Mouse (Mus musculus): Measurements from ENCODE around the gene Spock2. TPM values are rescaled to one million over a fixed set of nuclear protein-coding genes. Genes with fewer than 3 reads are reported as not detected.

Gene Spock2
- polyA plus RNA-seq, 1 experiment from 2014 or later: 8.6 TPM

DNA sequence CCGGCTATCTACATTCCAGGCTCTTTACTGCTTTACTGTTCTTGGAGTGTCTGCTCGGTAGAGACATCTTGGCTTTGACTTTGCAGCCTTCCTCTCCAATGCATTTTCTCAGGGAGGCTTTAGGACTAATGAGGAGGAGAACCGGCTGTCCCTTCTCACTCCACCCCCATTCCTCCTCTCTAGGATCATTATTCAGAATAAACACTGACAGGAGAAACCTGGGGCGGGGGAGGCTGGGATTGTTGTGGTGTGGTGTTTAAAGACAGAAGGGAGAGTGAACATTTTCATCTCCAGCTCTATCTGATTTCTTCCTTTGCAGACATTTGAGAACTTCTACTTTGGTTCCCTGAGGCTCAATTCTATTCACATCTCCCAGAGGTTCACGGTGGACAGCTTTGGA, 8.2 kb upstream of the Spock2 start:
- Histone ChIP-seq H3K4me1 (ENCODE audit: control insufficient read depth, insufficient read depth, low read length) (no peaks in the 10 kb centered on the region), H3K4me3 (ENCODE audit: low read length) (no peak overlapping the region), H3K9me3 (replicated peaks; ENCODE audit: control insufficient read depth, low read length) (0 out of 2 replicates have a peak, but pooled peaks cover 3% of the 10 kb centered on the region), H3K9ac (ENCODE audit: low read length) (no peak overlapping the region), H3K4me2 (ENCODE audit: low read depth, low read length) (no peak overlapping the region), H3K27ac (ENCODE audit: low read length) (no peak overlapping the region), H3K27me3 (ENCODE audit: control insufficient read depth, insufficient read depth, low read length) (no peaks in the 10 kb centered on the region), H3K36me3 (ENCODE audit: control insufficient read depth, insufficient read depth) (peaks cover 9% of the 10 kb centered on the region; the same call in 1 of the 2 replicates)
- no peak for ATAC-seq (replicated peaks; ENCODE audit: extremely low read depth, insufficient read depth, low FRiP score)
- 86% methylated on average over 5 of the region's 5 CpGs for WGBS

DNA sequence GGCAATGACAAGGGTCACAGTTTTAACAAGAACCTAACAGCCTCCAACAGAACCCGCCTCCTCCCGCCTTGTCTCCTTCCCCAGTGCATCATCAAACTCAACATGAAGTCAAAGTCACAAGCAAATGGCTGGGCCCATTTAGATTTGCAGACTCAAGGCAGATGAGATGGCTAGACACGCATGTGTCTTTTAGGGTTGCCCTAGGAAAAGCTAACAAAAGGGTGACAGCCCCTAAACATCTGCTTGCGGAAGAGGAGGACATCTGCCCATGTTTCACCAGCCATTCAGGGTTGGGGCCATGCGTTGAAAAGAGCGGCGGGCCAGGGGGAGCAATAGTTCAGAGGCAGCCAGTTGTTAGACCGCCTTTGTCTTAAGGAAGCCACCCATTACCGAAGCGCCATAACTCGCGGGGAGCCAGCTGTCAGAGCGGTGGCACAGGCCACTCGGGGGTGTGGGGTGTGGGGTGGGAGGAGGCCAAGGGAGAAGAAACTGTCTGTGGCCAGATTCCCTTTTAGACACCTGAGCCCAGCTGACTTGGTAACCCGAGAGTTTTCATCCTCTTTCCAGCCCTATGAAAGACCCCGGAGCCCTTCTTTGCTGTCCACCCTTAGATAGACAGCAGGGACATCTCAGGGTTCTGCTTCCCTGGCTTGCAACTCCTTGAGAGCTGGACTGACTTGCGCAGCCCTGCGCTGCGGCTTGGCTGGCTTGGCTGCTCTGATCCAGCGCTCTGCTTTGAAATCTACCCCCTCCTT, 451 bp upstream of the Spock2 start:
- Histone ChIP-seq H3K4me1 (ENCODE audit: control insufficient read depth, insufficient read depth, low read length) (peaks cover 12% of the 10 kb centered on the region), H3K27me3 (ENCODE audit: control insufficient read depth, insufficient read depth, low read length) (peaks cover 53% of the 10 kb centered on the region), H3K4me3 (ENCODE audit: low read length) (peak overlapping the region; percentile 66; the same call in 1 of the 2 replicates), H3K9me3 (replicated peaks; ENCODE audit: control insufficient read depth, low read length) (0 out of 2 replicates have a peak, but pooled peaks cover 3% of the 10 kb centered on the region), H3K36me3 (ENCODE audit: control insufficient read depth, insufficient read depth) (peaks cover 4% of the 10 kb centered on the region; the same call in 1 of the 2 replicates), H3K9ac (ENCODE audit: low read length) (no peak overlapping the region), H3K27ac (ENCODE audit: low read length) (no peak overlapping the region), H3K4me2 (ENCODE audit: low read depth, low read length) (peak overlapping the region; percentile 98)
- ATAC-seq (replicated peaks; ENCODE audit: extremely low read depth, insufficient read depth, low FRiP score): peak; percentile 15; the same call in 1 of the 2 replicates
- 28% methylated on average over 20 of the region's 20 CpGs for WGBS

DNA sequence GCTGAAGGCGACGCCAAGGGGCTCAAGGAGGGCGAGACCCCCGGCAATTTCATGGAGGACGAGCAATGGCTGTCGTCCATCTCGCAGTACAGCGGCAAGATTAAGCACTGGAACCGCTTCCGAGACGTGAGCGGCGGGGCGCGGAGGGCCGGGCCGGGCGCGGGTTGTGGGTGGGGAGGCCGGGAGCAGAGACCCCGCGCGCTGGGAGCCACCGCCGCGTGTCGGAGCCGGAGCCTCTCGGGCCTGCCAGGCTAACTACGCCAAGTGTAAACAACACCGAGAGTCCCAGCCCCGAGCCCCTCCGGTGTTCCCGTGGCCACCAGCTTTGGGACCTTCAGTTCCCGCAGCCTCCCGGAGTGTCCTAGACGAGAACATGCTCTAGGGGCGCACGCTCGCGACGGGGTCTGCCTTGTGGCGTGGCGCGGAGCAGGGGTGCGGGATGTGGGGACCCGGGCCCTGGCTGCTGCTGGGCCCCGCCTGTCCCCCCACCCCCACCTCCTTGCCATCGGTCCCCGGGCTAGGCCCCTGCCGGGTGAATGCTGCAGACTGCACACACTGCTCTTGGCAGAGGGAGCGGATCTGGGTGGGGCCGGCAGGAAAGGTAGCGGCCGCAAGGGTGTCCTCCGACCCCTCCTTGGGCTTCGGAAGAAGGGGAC, 640 bp downstream of the Spock2 start:
- Histone ChIP-seq H3K4me2 (ENCODE audit: low read depth, low read length) (peak overlapping the region; percentile 98), H3K4me3 (ENCODE audit: low read length) (peak overlapping the region; percentile 66), H3K9me3 (replicated peaks; ENCODE audit: control insufficient read depth, low read length) (no peaks in the 10 kb centered on the region), H3K36me3 (ENCODE audit: control insufficient read depth, insufficient read depth) (no peaks in the 10 kb centered on the region), H3K27me3 (ENCODE audit: control insufficient read depth, insufficient read depth, low read length) (peaks cover 59% of the 10 kb centered on the region), H3K27ac (ENCODE audit: low read length) (0 out of 2 replicates have a peak overlapping the region, but pooled peaks have one; percentile 9), H3K4me1 (ENCODE audit: control insufficient read depth, insufficient read depth, low read length) (peaks cover 12% of the 10 kb centered on the region), H3K9ac (ENCODE audit: low read length) (peak overlapping the region; percentile 71)
- ATAC-seq (replicated peaks; ENCODE audit: extremely low read depth, insufficient read depth, low FRiP score): peak; percentile 40
- under 1% methylated on average over 57 of the region's 57 CpGs for WGBS

DNA sequence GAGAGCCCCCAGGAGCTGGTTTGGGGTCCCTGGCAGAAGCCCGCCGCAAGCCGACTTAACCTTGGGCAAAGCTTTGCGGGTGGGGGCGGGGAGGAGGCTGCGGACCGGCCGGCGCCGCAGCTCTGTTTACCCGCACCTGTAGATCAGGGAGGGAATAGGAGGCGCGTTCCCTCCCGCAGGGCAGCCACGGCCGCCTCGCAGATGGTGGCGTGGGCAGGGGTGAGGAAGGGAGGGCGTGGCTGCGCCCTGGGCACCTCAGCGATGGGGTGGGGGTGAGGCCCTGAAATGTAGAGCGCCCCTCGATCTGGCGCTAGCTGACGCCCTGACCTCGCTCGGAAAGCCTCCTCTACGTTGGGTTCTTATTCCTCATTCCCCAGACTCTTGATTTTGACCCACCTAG, 1.4 kb downstream of the Spock2 start:
- peak overlapping the region; percentile 71 for H3K9ac ChIP-seq (ENCODE audit: low read length)
- peak overlapping the region; percentile 66 for H3K4me3 ChIP-seq (ENCODE audit: low read length)
- peak overlapping the region; percentile 98 for H3K4me2 ChIP-seq (ENCODE audit: low read depth, low read length)
- H3K27me3 ChIP-seq (ENCODE audit: control insufficient read depth, insufficient read depth, low read length): peaks cover 62% of the 10 kb centered on the region
- no peaks in the 10 kb centered on the region for H3K36me3 ChIP-seq (ENCODE audit: control insufficient read depth, insufficient read depth)
- no peak overlapping the region for H3K27ac ChIP-seq (ENCODE audit: low read length)
- H3K9me3 ChIP-seq (replicated peaks; ENCODE audit: control insufficient read depth, low read length): no peaks in the 10 kb centered on the region
- no peak for ATAC-seq (replicated peaks; ENCODE audit: extremely low read depth, insufficient read depth, low FRiP score)
- H3K4me1 ChIP-seq (ENCODE audit: control insufficient read depth, insufficient read depth, low read length): peaks cover 12% of the 10 kb centered on the region
- 2% methylated on average over 25 of the region's 28 CpGs for WGBS

DNA sequence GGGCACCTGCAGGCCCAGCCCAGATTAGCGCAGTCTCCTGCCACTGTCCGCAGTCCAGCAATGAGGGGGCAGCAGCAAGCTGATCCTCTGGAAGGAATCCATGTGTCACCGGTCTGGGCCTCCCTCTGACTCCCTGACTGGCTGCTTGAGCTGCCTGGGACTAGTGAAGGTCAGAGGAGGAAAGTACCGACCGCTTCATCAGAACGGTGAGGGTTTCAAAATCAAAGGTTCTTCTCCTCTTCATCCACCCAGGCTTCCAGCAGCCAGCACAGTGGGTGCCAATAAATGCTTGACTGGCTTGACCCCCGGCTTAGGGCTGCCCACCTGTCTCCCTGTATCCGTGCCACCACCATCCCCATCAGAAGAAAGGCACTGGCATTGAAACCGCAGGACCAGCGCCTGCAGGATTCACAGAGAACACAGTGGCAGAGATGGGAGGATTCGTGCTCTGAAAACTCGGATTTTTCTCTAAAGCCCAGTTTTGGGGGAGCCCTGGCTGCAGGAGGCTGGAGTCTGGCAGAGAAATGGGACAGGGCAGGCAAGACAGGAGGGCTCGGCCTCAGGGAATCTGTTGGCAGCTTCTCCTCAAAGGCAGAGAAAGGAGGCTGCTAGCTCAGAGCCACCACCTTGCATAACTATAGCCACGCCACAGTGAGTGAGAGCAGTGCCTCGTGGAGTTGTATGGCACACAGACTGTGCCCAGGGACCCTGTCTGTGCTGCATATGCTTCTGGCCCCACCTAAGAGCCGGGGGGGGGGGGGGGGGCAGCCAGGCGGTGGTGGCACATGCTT, 2.5 kb downstream of the Spock2 start:
- Histone ChIP-seq H3K36me3 (ENCODE audit: control insufficient read depth, insufficient read depth) (no peaks in the 10 kb centered on the region), H3K4me3 (ENCODE audit: low read length) (no peak overlapping the region), H3K27ac (ENCODE audit: low read length) (no peak overlapping the region), H3K9me3 (replicated peaks; ENCODE audit: control insufficient read depth, low read length) (no peaks in the 10 kb centered on the region), H3K9ac (ENCODE audit: low read length) (no peak overlapping the region), H3K4me2 (ENCODE audit: low read depth, low read length) (no peak overlapping the region; the same call in 1 of the 2 replicates), H3K27me3 (ENCODE audit: control insufficient read depth, insufficient read depth, low read length) (peaks cover 64% of the 10 kb centered on the region), H3K4me1 (ENCODE audit: control insufficient read depth, insufficient read depth, low read length) (peaks cover 12% of the 10 kb centered on the region)
- WGBS: 52% methylated on average over 15 of the region's 17 CpGs
- ATAC-seq (replicated peaks; ENCODE audit: extremely low read depth, insufficient read depth, low FRiP score): no peak

DNA sequence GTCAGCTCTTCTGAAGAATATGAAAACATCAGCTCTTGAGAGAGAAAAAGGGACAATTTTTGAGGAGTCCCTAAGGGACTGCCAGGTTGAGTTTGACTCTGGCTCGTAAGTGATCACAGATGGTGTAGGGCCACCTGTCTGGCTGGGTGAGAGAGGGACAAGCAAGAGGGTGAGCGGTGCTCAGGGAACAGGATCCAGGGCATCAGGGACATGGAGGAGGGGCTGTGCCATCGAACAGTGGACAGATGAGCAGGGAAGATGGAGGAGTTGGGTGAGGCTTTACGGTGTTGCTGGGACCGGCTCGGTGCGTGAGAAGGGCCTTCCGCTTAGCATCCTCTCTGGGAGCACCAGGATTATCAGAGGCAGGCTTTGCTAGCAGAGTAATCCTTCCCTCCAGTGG, 3.3 kb downstream of the Spock2 start:
- WGBS: 76% methylated on average over 8 of the region's 8 CpGs
- H3K4me3 ChIP-seq (ENCODE audit: low read length): no peak overlapping the region
- no peaks in the 10 kb centered on the region for H3K9me3 ChIP-seq (replicated peaks; ENCODE audit: control insufficient read depth, low read length)
- peaks cover 66% of the 10 kb centered on the region for H3K27me3 ChIP-seq (ENCODE audit: control insufficient read depth, insufficient read depth, low read length)
- no peak for ATAC-seq (replicated peaks; ENCODE audit: extremely low read depth, insufficient read depth, low FRiP score)
- peaks cover 12% of the 10 kb centered on the region for H3K4me1 ChIP-seq (ENCODE audit: control insufficient read depth, insufficient read depth, low read length)
- H3K27ac ChIP-seq (ENCODE audit: low read length): no peak overlapping the region
- no peaks in the 10 kb centered on the region for H3K36me3 ChIP-seq (ENCODE audit: control insufficient read depth, insufficient read depth)
- no peak overlapping the region for H3K9ac ChIP-seq (ENCODE audit: low read length)
- H3K4me2 ChIP-seq (ENCODE audit: low read depth, low read length): no peak overlapping the region

DNA sequence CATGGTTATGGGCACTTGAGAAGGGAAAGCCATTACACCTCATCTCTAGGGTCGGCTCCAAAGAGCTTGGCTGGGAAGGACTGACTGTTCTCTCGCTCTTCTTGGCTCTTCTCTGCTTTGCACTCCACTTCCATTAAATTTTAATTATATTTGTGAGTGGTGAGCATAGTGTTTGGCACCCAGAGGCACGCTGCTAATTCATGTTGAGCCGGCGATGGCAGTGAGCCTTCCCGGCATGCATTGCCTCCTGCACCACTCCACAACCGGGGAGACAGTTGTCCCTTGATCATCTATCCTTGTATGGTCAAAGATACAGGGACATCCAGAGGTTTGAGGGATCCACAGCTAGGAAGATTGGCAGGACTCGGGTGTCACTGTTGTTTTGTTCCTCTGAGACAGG, 4.0 kb downstream of the Spock2 start:
- 83% methylated on average over 8 of the region's 8 CpGs for WGBS

DNA sequence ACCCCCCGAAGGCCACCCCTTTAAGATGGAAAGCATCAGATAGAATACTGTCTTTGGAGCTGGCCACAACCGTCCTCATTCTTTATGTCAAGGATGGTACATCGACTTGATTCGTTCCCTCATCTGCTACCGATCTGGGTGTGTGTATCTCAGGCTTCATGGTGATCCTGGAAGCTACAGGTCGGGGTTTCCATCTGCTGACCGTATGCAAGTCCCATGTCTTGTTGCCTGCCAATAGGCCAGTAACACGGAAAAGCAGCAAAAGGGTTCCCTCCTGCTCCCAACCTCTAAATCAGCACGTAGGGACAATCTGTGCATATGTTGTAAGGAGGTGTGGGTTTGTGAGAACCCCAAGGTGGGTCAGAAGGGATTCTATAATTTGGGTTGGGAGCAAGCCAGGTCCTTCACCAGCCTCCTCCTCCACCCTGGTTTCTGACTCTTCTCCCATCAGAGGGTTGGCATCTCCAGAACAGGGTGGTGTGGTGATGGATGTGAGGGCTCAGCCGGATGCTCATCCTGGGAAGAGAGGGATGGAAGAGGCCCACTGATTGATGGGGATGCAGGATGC, 5.0 kb downstream of the Spock2 start:
- no peaks in the 10 kb centered on the region for H3K9me3 ChIP-seq (replicated peaks; ENCODE audit: control insufficient read depth, low read length)
- no peak overlapping the region for H3K4me3 ChIP-seq (ENCODE audit: low read length)
- H3K4me2 ChIP-seq (ENCODE audit: low read depth, low read length): no peak overlapping the region
- H3K4me1 ChIP-seq (ENCODE audit: control insufficient read depth, insufficient read depth, low read length): peaks cover 8% of the 10 kb centered on the region; the same call in 1 of the 2 replicates
- no peak overlapping the region for H3K9ac ChIP-seq (ENCODE audit: low read length)
- no peak overlapping the region for H3K27ac ChIP-seq (ENCODE audit: low read length)
- no peak for ATAC-seq (replicated peaks; ENCODE audit: extremely low read depth, insufficient read depth, low FRiP score)
- H3K36me3 ChIP-seq (ENCODE audit: control insufficient read depth, insufficient read depth): no peaks in the 10 kb centered on the region
- WGBS: 82% methylated on average over 10 of the region's 10 CpGs
- H3K27me3 ChIP-seq (ENCODE audit: control insufficient read depth, insufficient read depth, low read length): peaks cover 56% of the 10 kb centered on the region

More for the DNA sequence above, 4.0 kb downstream of the Spock2 start:
- Histone ChIP-seq H3K4me3 (ENCODE audit: low read length) (no peak overlapping the region), H3K36me3 (ENCODE audit: control insufficient read depth, insufficient read depth) (no peaks in the 10 kb centered on the region), H3K9me3 (replicated peaks; ENCODE audit: control insufficient read depth, low read length) (no peaks in the 10 kb centered on the region), H3K27me3 (ENCODE audit: control insufficient read depth, insufficient read depth, low read length) (peaks cover 63% of the 10 kb centered on the region), H3K4me1 (ENCODE audit: control insufficient read depth, insufficient read depth, low read length) (peaks cover 12% of the 10 kb centered on the region), H3K4me2 (ENCODE audit: low read depth, low read length) (no peak overlapping the region), H3K9ac (ENCODE audit: low read length) (no peak overlapping the region), H3K27ac (ENCODE audit: low read length) (no peak overlapping the region)
- ATAC-seq (replicated peaks; ENCODE audit: extremely low read depth, insufficient read depth, low FRiP score): no peak
